In genomic region chr4:91503273-91503672, GRCm38 (mm10) we compare ENCODE assay signal across 22 mouse cellular contexts.
DNase-seq lines count a peak whose midpoint lies in the region; TF ChIP-seq lines count a peak whose summit lies in the region.
"Had no signal": no experiment of that assay in that cellular context is flagged by ENCODE, and none has a peak within 500 bp of the region (broad histone marks: within the 10 kb centered on the region; RNA-seq: fewer than 3 reads in every experiment).

No protein-coding gene starts in this region.

- TF ChIP-seq CTCF in MEL (IDR thresholded peaks at IDR 0.05 in 2 of 3, conservative IDR thresholded peaks at IDR 0.05 in 1 of 3; ENCODE audit: control insufficient read depth in 1 of 3, insufficient read depth in 1 of 3, low read depth in 2 of 3, low read length in 3 of 3, poor library complexity in 1 of 3, severe bottlenecking in 1 of 3), result no peak

- no peaks in the 10 kb centered on the region for H3K27me3 ChIP-seq in MEL (ENCODE audit: control insufficient read depth in 1 of 2, insufficient read depth in 2 of 2, low read length in 2 of 2)
- H3K27me3 ChIP-seq in forebrain, embryonic 10.5 days (ENCODE audit: poor library complexity, severe bottlenecking), result no peaks in the 10 kb centered on the region
- H3K27me3 ChIP-seq: CH12.LX, Patski had no signal

- H3K9ac ChIP-seq in MEL (ENCODE audit: control insufficient read depth, low read depth, low read length, poor library complexity, severe bottlenecking), result no peak overlapping the region

- no peak for TF ChIP-seq RAD21 in MEL (IDR thresholded peaks at IDR 0.05; ENCODE audit: low read depth, low read length)

- TF ChIP-seq POLR2A in MEL (IDR thresholded peaks at IDR 0.05; ENCODE audit: control insufficient read depth in 1 of 2, insufficient read depth in 1 of 2, low read depth in 1 of 2, low read length in 2 of 2, poor library complexity in 1 of 2), result no peak

- H3K27ac ChIP-seq in MEL (ENCODE audit: control insufficient read depth, low read depth, low read length), result no peak overlapping the region
- H3K27ac ChIP-seq in forebrain, embryonic 10.5 days, result no peak overlapping the region

- no peaks in the 10 kb centered on the region; a peak in 1 of 4 replicates for H3K4me1 ChIP-seq in MEL (ENCODE audit: control insufficient read depth in 1 of 2, insufficient read depth in 2 of 2, low read length in 2 of 2)
- H3K4me1 ChIP-seq in forebrain, embryonic 10.5 days, result no peaks in the 10 kb centered on the region

- no peaks in the 10 kb centered on the region for H3K79me2 ChIP-seq in MEL (ENCODE audit: control insufficient read depth, insufficient read depth, low read length, poor library complexity)

- TF ChIP-seq EP300 in MEL (IDR thresholded peaks at IDR 0.05; ENCODE audit: low read depth in 1 of 2, low read length in 2 of 2), result peak in 1 of 2 experiments; percentile 60; a peak in 1 of 4 replicates

- no peaks in the 10 kb centered on the region for H3K9me3 ChIP-seq in MEL (replicated peaks; ENCODE audit: insufficient read depth, low read length)
- H3K9me3 ChIP-seq in forebrain, embryonic 10.5 days, result no peaks in the 10 kb centered on the region
- H3K9me3 ChIP-seq: G1E had no signal

- DNase-seq in A20 (ENCODE audit: low read depth, low spot score) (peak; percentile 4), MEL (ENCODE audit: low read depth, low spot score) (peak; percentile 58), MEL-GATA-1-ER (ENCODE audit: extremely low read depth, low read depth) (peak; percentile 21)
- DNase-seq in forebrain, embryonic 10.5 days (ENCODE audit: extremely low spot score, low spot score), result no peak
- DNase-seq in retina, postnatal 1 day, result no peak
- DNase-seq in embryo, embryonic 11 days, result no peak
- DNase-seq: adrenal gland, adult 2 months; adrenal gland, adult 8-10 months; adrenal gland, postnatal 10 days; adrenal gland, postnatal 14 days; adrenal gland, postnatal 25 days; adrenal gland, postnatal 36 days; B cell, adult 2 months; cerebellum, adult 11 months; cerebellum, adult 11-12 months; cerebellum, adult 18-20 months; cerebellum, adult 2 months; cerebellum, adult 8-10 months; cerebellum, adult 9-10 months had no signal

- H3K4me3 ChIP-seq in MEL (ENCODE audit: control insufficient read depth in 1 of 2, insufficient read depth in 1 of 2, low read depth in 2 of 2, low read length in 2 of 2), result no peak overlapping the region
- no peak overlapping the region for H3K4me3 ChIP-seq in forebrain, embryonic 10.5 days

- 83% methylated on average over 3 of the region's 3 CpGs for WGBS in forebrain, embryonic 10.5 days

- peaks cover 0 to 7% of the 10 kb centered on the region in 2 experiments; a peak in 2 of 4 replicates for H3K36me3 ChIP-seq in MEL (ENCODE audit: control insufficient read depth in 1 of 2, insufficient read depth in 2 of 2, low read length in 2 of 2)
- no peaks in the 10 kb centered on the region for H3K36me3 ChIP-seq in forebrain, embryonic 10.5 days (replicated peaks)
- H3K36me3 ChIP-seq: G1E had no signal

TF ChIP-seq in MEL, 35 proteins besides CTCF, POLR2A, EP300 and RAD21:
- TF ChIP-seq GATA1 (IDR thresholded peaks at IDR 0.05; ENCODE audit: low read depth, low read length) (peak; percentile 28; the same call in 1 of the 2 replicates), GABPA (IDR thresholded peaks at IDR 0.05; ENCODE audit: low read depth, low read length) (no peak)
TF ChIP-seq in MEL: peak in this region for 1.

Comparison
In these comparisons a context has a peak if more than half of its experiments do, and no peak if none do; other contexts are left out.
1. DNase-seq: peak in A20 (single experiment), MEL (single experiment) and MEL-GATA-1-ER (single experiment); none in forebrain, embryonic 10.5 days (single experiment), retina, postnatal 1 day (single experiment) and embryo, embryonic 11 days (single experiment).